Mouse (Mus musculus) kidney, postnatal 10 days (tissue): ENCODE data around the gene Zfp28.

ENCODE experiments used
- DNase-seq: peaks from one replicate; pipeline ENCODE4 v3.0.0; 2021; ENCODE audit warnings: mixed read lengths

Gene Zfp28

DNA sequence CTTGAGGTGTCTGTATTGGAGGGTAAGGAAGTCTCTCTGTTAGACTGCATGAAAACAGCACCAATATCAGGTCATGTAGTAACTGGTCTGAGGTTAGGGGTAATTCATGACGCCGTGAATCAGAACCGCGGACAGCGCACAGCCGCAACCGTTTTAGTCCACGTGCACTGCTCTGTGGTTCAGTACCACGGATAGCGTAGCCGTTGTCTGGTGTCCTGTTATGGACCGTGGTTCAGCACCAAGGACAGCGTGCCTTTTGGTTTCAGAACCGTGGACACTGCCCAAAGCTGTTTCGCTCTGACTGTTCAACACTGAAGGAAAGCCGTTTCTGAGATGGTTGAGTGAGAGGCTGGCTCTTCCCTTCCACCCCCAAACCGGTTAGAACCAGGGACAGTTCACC lies 26.9 kb downstream of the Zfp28 start, which contains the start of gene Gm20715:
Gene Gm20715 (plus strand): TSS at position 235 of the 400 bp plus-strand sequence.
- DNase-seq: peak; percentile 99

DNA sequence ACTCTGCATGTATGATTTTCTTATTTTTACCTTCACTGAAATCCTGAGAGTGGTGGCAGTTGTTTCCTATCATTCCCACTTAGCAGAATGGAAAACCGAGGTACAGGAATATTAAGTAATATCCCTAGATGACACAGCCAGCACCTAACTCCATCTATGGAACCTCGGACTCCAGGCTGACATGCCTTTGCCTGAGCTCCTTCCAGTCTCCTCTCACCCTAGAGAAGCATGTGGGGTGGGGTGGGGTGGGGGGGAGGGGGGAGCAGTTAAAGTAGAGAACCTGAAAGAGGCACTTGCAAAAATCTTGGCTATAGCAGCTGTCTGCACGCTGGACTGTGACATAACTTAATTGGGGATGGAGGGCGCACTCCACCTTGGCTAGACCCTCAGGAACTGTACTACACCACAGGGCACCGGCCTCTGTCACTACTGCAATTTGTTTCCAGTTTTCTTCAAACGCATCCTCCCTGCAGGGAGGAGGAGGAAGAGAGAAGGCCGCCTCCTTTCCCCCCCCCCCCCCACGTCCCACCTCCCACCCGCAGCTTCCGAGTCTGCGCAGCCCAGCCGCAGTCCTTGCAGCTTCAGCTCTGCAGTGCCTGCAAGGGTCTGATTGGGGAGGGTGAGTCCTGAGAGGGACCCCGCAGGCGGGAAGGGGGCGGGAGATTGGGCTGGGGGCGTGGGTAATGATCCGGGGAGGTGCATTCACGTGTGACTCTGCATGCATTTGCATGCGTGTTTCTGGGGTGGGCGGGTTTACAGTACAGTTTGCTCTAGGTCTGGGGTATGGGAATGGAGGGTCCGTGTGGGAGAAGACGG lies 31.7 kb downstream of the Zfp28 start:
- no peak for DNase-seq

DNA sequence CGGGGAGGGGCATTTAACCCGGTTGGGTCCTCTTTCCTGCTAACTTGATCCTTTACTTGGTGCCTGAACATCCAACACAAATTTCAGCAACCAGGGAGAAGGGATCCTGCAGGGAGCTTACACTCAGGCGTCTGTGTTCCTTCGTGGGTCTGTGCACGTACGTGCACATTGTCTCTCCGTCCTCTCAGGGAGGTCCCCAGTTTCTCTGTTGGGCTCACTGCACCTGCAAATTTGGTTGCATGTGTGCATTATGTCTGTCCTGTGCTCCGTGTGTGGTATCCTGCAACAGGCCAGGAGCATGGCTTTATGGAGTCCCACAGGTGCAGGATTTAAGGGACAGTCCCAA lies 32.3 kb downstream of the Zfp28 start:
- no peak for DNase-seq

DNA sequence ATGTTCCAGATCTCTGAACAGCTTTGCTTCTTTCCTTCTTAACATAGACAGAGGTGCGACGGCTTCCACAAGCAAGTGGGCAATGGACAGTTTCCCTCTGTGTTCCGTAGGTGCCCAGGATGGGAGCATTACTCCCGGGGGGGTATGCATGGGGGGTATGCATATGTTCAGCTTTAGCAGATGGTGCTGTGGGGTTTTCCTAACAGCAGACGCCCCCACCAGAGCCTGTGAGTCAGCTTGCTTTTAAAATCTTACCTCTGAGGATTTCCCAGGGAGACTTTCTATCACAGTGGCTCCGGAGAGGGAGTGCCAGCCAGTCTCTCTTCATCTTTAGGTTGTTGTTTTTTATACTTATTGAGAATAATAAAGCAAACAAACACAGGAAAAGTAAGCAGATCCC lies 36.8 kb downstream of the Zfp28 start:
- DNase-seq: no peak

DNA sequence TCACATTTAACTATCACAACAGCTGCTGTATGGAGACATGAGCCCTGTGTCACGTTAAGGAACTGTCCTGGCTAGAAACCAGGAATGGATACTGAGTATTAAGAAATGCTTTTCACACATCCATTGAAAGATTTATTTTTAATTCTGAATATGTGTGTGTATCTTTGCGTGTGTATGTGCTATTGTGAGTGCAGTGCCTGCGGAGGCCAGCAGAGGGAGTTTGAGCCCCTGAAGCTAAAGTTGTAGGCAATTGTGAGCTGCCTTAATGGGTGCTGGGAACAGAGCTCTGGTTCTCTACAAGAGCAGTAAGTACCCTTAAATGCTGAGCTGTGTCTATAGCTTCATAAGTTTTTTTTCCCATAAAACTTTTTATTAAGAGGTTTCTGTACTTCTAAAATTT lies 46.3 kb downstream of the Zfp28 start:
- DNase-seq: no peak

DNA sequence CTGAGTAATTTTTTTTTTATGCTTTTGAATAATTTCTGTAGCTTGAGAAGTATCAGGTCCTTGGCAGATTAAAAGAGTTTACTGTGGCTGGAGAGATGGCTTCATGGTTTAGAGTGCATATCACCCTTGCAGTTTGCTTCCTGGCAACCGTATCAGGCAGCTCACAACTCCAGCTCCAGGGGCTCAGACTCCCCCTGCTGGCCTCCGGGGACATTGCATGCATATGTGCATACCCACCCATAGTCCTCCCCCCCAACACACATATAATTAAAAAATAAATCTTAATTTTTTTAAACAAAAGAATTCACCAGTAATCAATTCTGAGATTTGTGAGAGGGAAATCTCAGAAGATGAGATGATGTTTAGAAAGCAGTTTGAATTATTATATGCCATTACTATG lies 47.2 kb downstream of the Zfp28 start:
- DNase-seq: peak; percentile 48

DNA sequence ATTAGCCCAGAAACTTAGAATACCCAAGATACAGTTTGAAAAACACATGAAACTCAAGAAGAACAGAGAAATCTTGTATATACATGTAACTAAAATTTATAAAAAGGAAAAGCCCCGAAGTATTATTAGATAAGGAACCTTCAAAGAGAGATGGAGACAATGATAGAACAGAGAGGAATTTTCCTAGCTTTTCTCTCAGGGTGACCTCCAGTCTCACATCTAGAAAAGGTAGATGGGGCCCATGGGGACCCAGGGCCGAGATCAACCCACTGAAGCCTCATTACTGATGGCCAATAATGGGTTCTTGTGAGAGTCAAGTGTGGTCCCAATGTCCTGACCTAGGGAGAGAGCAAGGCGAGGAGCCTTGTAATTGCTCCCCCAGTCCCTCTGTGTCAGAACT lies 55.3 kb downstream of the Zfp28 start, which contains the start of gene Olfr1344:
Gene Olfr1344 (plus strand): TSS at position 301 of the 400 bp plus-strand sequence.
- no peak for DNase-seq

DNA sequence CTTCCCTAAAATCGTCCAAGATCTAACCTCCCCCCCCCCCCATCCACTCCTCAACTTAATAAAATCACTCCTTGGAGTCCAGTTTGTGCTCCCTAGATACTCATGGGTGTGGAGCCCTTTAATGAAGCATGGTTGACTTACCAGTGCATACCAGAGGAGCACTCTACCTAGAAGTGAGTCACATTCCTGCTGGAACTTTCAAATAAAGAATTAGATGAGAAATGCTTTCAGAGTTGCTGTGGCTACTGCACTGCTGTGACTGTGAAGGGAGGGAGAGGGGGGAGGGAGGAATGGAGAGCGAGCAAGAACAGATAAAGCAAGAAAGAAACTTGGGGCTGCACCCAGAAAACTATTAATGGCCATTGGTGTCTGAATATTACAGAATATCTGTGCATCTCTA lies 58.1 kb downstream of the Zfp28 start:
- no peak for DNase-seq
